Mouse (Mus musculus) liver, adult 2 months (tissue): ENCODE data around the gene Arid2.

Experiments used
- CTCF ChIP-seq: fragments of 200-500 bp; IDR thresholded peaks from 2 replicates; pipeline ENCODE4 v1.5.1; 2011; ENCODE audit warnings: low read depth, low read length, control low read depth
- POLR2A ChIP-seq: fragments of 200-500 bp; IDR thresholded peaks from 2 replicates; pipeline ENCODE4 v1.6.1; 2011; ENCODE audit warnings: low read length, control low read depth; ENCODE audit not compliant: insufficient read depth; ENCODE audit errors: extremely low read depth

GRCm38 (mm10) chr15:96285323-96286014 is 1.8 kb upstream of the Arid2 start:
- TF ChIP-seq CTCF = no peak
- peak; percentile 61; the same call in 1 of the 2 replicates for TF ChIP-seq POLR2A
